Mouse (Mus musculus): ENCODE data around the gene Pcdh10. TPM values are rescaled to one million over a fixed set of nuclear protein-coding genes. Genes with fewer than 3 reads are reported as not detected.

Pcdh10 gene
- polyA plus RNA-seq, 1 experiment from 2014 or later, result 12.7 TPM

GRCm38 (mm10) chr3:45380811-45381761, 2.9 kb downstream of the Pcdh10 start:
- peak overlapping the region; percentile 52; the same call in 1 of the 2 replicates for H3K27ac ChIP-seq (ENCODE audit: low read depth, low read length)
- peak; percentile 56 for DNase-seq (ENCODE audit: low spot score)
- H3K36me3 ChIP-seq (ENCODE audit: control insufficient read depth, insufficient read depth, low read length), result no peaks in the 10 kb centered on the region
- WGBS, result under 1% methylated on average over 78 of the region's 82 CpGs
- peaks cover 10% of the 10 kb centered on the region for H3K4me1 ChIP-seq (ENCODE audit: control insufficient read depth, insufficient read depth, low read length)
- H3K27me3 ChIP-seq (replicated peaks; ENCODE audit: control insufficient read depth, insufficient read depth, low read length), result no peaks in the 10 kb centered on the region
- H3K9ac ChIP-seq (ENCODE audit: low read length), result peak overlapping the region; percentile 77
- H3K4me3 ChIP-seq (ENCODE audit: low read depth, low read length), result peak overlapping the region; percentile 68
- H3K9me3 ChIP-seq (replicated peaks; ENCODE audit: control insufficient read depth, low read length), result no peaks in the 10 kb centered on the region
- no peak for ATAC-seq
- peak overlapping the region; percentile 89 for H3K4me2 ChIP-seq (ENCODE audit: low read length)

GRCm38 (mm10) chr3:45382032-45382755, 4.0 kb downstream of the Pcdh10 start:
- WGBS, result 12% methylated on average over 4 of the region's 4 CpGs
- ATAC-seq (no peak), DNase-seq (ENCODE audit: low spot score) (peak; percentile 56)
- no peak overlapping the region for H3K27ac ChIP-seq (ENCODE audit: low read depth, low read length)
- peak overlapping the region; percentile 77 for H3K9ac ChIP-seq (ENCODE audit: low read length)
- peaks cover 14% of the 10 kb centered on the region for H3K4me1 ChIP-seq (ENCODE audit: control insufficient read depth, insufficient read depth, low read length)
- no peaks in the 10 kb centered on the region for H3K36me3 ChIP-seq (ENCODE audit: control insufficient read depth, insufficient read depth, low read length)
- H3K4me3 ChIP-seq (ENCODE audit: low read depth, low read length), result peak overlapping the region; percentile 68
- peak overlapping the region; percentile 89 for H3K4me2 ChIP-seq (ENCODE audit: low read length)
- H3K9me3 ChIP-seq (replicated peaks; ENCODE audit: control insufficient read depth, low read length), result no peaks in the 10 kb centered on the region
- no peaks in the 10 kb centered on the region for H3K27me3 ChIP-seq (replicated peaks; ENCODE audit: control insufficient read depth, insufficient read depth, low read length)

GRCm38 (mm10) chr3:45383831-45384230, 5.6 kb downstream of the Pcdh10 start:
- DNase-seq (ENCODE audit: low spot score), result peak; percentile 51

GRCm38 (mm10) chr3:45385028-45385427, 6.8 kb downstream of the Pcdh10 start:
- H3K27ac ChIP-seq (ENCODE audit: low read depth, low read length), result 0 out of 2 replicates have a peak overlapping the region, but pooled peaks have one; percentile 6

More at GRCm38 (mm10) chr3:45383831-45384230, 5.6 kb downstream of the Pcdh10 start:
- no peak overlapping the region for H3K27ac ChIP-seq (ENCODE audit: low read depth, low read length)
- H3K4me1 ChIP-seq (ENCODE audit: control insufficient read depth, insufficient read depth, low read length), result peaks cover 14% of the 10 kb centered on the region
- no peaks in the 10 kb centered on the region for H3K27me3 ChIP-seq (replicated peaks; ENCODE audit: control insufficient read depth, insufficient read depth, low read length)
- H3K9ac ChIP-seq (ENCODE audit: low read length), result no peak overlapping the region
- no peaks in the 10 kb centered on the region for H3K9me3 ChIP-seq (replicated peaks; ENCODE audit: control insufficient read depth, low read length)
- H3K4me2 ChIP-seq (ENCODE audit: low read length), result peak overlapping the region; percentile 33
- peak overlapping the region; percentile 16; the same call in 1 of the 2 replicates for H3K4me3 ChIP-seq (ENCODE audit: low read depth, low read length)
- WGBS, result 37% methylated on average over 2 of the region's 2 CpGs
- ATAC-seq, result no peak
- H3K36me3 ChIP-seq (ENCODE audit: control insufficient read depth, insufficient read depth, low read length), result no peaks in the 10 kb centered on the region

GRCm38 (mm10) chr3:45385451-45385850, 7.3 kb downstream of the Pcdh10 start:
- Histone ChIP-seq H3K27ac (ENCODE audit: low read depth, low read length) (no peak overlapping the region), H3K4me2 (ENCODE audit: low read length) (peak overlapping the region; percentile 34), H3K36me3 (ENCODE audit: control insufficient read depth, insufficient read depth, low read length) (no peaks in the 10 kb centered on the region), H3K9ac (ENCODE audit: low read length) (no peak overlapping the region), H3K4me3 (ENCODE audit: low read depth, low read length) (peak overlapping the region; percentile 4; the same call in 1 of the 2 replicates), H3K27me3 (replicated peaks; ENCODE audit: control insufficient read depth, insufficient read depth, low read length) (no peaks in the 10 kb centered on the region), H3K4me1 (ENCODE audit: control insufficient read depth, insufficient read depth, low read length) (peaks cover 14% of the 10 kb centered on the region), H3K9me3 (replicated peaks; ENCODE audit: control insufficient read depth, low read length) (no peaks in the 10 kb centered on the region)
- ATAC-seq, result peak; percentile 38
- DNase-seq (ENCODE audit: low spot score), result peak; percentile 60
- WGBS, result 8% methylated on average over 2 of the region's 2 CpGs

More at GRCm38 (mm10) chr3:45385028-45385427, 6.8 kb downstream of the Pcdh10 start:
- Histone ChIP-seq H3K36me3 (ENCODE audit: control insufficient read depth, insufficient read depth, low read length) (no peaks in the 10 kb centered on the region), H3K4me1 (ENCODE audit: control insufficient read depth, insufficient read depth, low read length) (peaks cover 14% of the 10 kb centered on the region), H3K4me2 (ENCODE audit: low read length) (peak overlapping the region; percentile 34), H3K4me3 (ENCODE audit: low read depth, low read length) (peak overlapping the region; percentile 4; the same call in 1 of the 2 replicates), H3K27me3 (replicated peaks; ENCODE audit: control insufficient read depth, insufficient read depth, low read length) (no peaks in the 10 kb centered on the region), H3K9ac (ENCODE audit: low read length) (no peak overlapping the region), H3K9me3 (replicated peaks; ENCODE audit: control insufficient read depth, low read length) (no peaks in the 10 kb centered on the region)
- 0% methylated on average over 3 of the region's 3 CpGs for WGBS
- DNase-seq (ENCODE audit: low spot score), result peak; percentile 91
- peak; percentile 82 for ATAC-seq

- peak overlapping the region; percentile 36 for H3K4me2 ChIP-seq (ENCODE audit: low read length)
- no peaks in the 10 kb centered on the region for H3K9me3 ChIP-seq (replicated peaks; ENCODE audit: control insufficient read depth, low read length)
- ATAC-seq (no peak), DNase-seq (ENCODE audit: low spot score) (peak; percentile 19)
- 18% methylated on average over 2 of the region's 2 CpGs for WGBS
- no peak overlapping the region; the same call in 1 of the 2 replicates for H3K4me3 ChIP-seq (ENCODE audit: low read depth, low read length)
- no peaks in the 10 kb centered on the region for H3K36me3 ChIP-seq (ENCODE audit: control insufficient read depth, insufficient read depth, low read length)
- no peak overlapping the region for H3K9ac ChIP-seq (ENCODE audit: low read length)
- no peaks in the 10 kb centered on the region for H3K27me3 ChIP-seq (replicated peaks; ENCODE audit: control insufficient read depth, insufficient read depth, low read length)
- H3K27ac ChIP-seq (ENCODE audit: low read depth, low read length), result no peak overlapping the region
- H3K4me1 ChIP-seq (ENCODE audit: control insufficient read depth, insufficient read depth, low read length), result peaks cover 14% of the 10 kb centered on the region
Measured at GRCm38 (mm10) chr3:45386512-45386911, 8.3 kb downstream of the Pcdh10 start.

GRCm38 (mm10) chr3:45397101-45397500, 18.9 kb downstream of the Pcdh10 start:
- Histone ChIP-seq H3K27ac (ENCODE audit: low read depth, low read length) (no peak overlapping the region), H3K36me3 (ENCODE audit: control insufficient read depth, insufficient read depth, low read length) (peaks cover 8% of the 10 kb centered on the region), H3K4me3 (ENCODE audit: low read depth, low read length) (no peak overlapping the region), H3K27me3 (replicated peaks; ENCODE audit: control insufficient read depth, insufficient read depth, low read length) (no peaks in the 10 kb centered on the region), H3K9ac (ENCODE audit: low read length) (no peak overlapping the region), H3K4me2 (ENCODE audit: low read length) (no peak overlapping the region), H3K9me3 (replicated peaks; ENCODE audit: control insufficient read depth, low read length) (no peaks in the 10 kb centered on the region), H3K4me1 (ENCODE audit: control insufficient read depth, insufficient read depth, low read length) (no peaks in the 10 kb centered on the region)
- ATAC-seq (no peak), DNase-seq (ENCODE audit: low spot score) (peak; percentile 16)
- WGBS, result 59% methylated on average over 4 of the region's 4 CpGs

- Histone ChIP-seq H3K9me3 (replicated peaks; ENCODE audit: control insufficient read depth, low read length) (no peaks in the 10 kb centered on the region), H3K36me3 (ENCODE audit: control insufficient read depth, insufficient read depth, low read length) (no peaks in the 10 kb centered on the region), H3K9ac (ENCODE audit: low read length) (no peak overlapping the region), H3K4me1 (ENCODE audit: control insufficient read depth, insufficient read depth, low read length) (no peaks in the 10 kb centered on the region), H3K27ac (ENCODE audit: low read depth, low read length) (no peak overlapping the region), H3K4me3 (ENCODE audit: low read depth, low read length) (no peak overlapping the region), H3K4me2 (ENCODE audit: low read length) (no peak overlapping the region), H3K27me3 (replicated peaks; ENCODE audit: control insufficient read depth, insufficient read depth, low read length) (no peaks in the 10 kb centered on the region)
- ATAC-seq, result no peak
- peak; percentile 52 for DNase-seq (ENCODE audit: low spot score)
- WGBS, result 79% methylated on average over 2 of the region's 2 CpGs
Measured at GRCm38 (mm10) chr3:45403239-45403638, 25.0 kb downstream of the Pcdh10 start.
